Mouse (Mus musculus) forebrain, embryonic 10.5 days (tissue): ENCODE data around the gene Rdh11. TPM values are rescaled to one million over a fixed set of nuclear protein-coding genes. Genes with fewer than 3 reads are reported as not detected.
"Not testable (repeated sequence)": the region's sequence is repeated elsewhere in the genome, so short reads cannot be mapped to it uniquely, and the experiment has no call there.

Experiments used
- DNase-seq: peaks from one replicate; pipeline ENCODE4 v3.0.0-alpha.2; 2017; ENCODE audit warnings: low spot score; ENCODE audit errors: extremely low spot score
- H3K27ac ChIP-seq: fragments of 300-500 bp; sonication (generic); 2 replicates; pipeline ENCODE4 v1.5.1; 2016; ENCODE audit warnings: mild to moderate bottlenecking
- H3K27me3 ChIP-seq: fragments of 300-500 bp; sonication (generic); 2 replicates; pipeline ENCODE4 v1.6.1; 2016; ENCODE audit warnings: mild to moderate bottlenecking; ENCODE audit not compliant: poor library complexity, severe bottlenecking
- H3K36me3 ChIP-seq: fragments of 300-500 bp; sonication (generic); replicated peaks from 2 replicates; pipeline ENCODE4 v1.6.1; 2016; ENCODE audit warnings: mild to moderate bottlenecking, moderate library complexity
- H3K4me1 ChIP-seq: fragments of 300-500 bp; sonication (generic); 2 replicates; pipeline ENCODE4 v1.6.1; 2016
- H3K4me3 ChIP-seq: fragments of 300-500 bp; sonication (generic); 2 replicates; pipeline ENCODE4 v1.5.1; 2016; ENCODE audit warnings: mild to moderate bottlenecking, moderate library complexity
- H3K9me3 ChIP-seq: fragments of 300-500 bp; sonication (generic); 2 replicates; pipeline ENCODE4 v1.6.1; 2016; ENCODE audit warnings: mild to moderate bottlenecking, moderate library complexity
- WGBS: fragments of 180-500 bp; shearing (Covaris S2); methylation state at CpG from one replicate; pipeline ENCODE4 v1.1.7; 2016; 5-methylcytosine and 5-hydroxymethylcytosine counted together
- polyA plus RNA-seq: library from polyadenylated mRNA; unstranded; fragments of >200 nt; fragmentation: Nextera tagmentation; extraction: Ambion mirVana; gene quantifications from 2 replicates; pipeline ENCODE4 v1.2.1, GENCODE M21; 2016

Gene Rdh11
- polyA plus RNA-seq, result 19.7 and 20.7 TPM in 2 replicates

GRCm38 (mm10) chr12:79192193-79192592, at the start of gene Rdh11:
Rdh11 (minus strand) TSS chr12:79192293.
- Histone ChIP-seq H3K4me3 (peak within 1 kb of the TSS; percentile 70), H3K27me3 (no peaks in the 10 kb centered on the region), H3K36me3 (peaks cover 13% of the 10 kb centered on the region), H3K4me1 (peaks cover 15% of the 10 kb centered on the region), H3K27ac (peak within 1 kb of the TSS; percentile 84), H3K9me3 (no peaks in the 10 kb centered on the region)
- DNase-seq, result no peak
- 58% methylated on average over 6 of the region's 6 CpGs for WGBS

DNA sequence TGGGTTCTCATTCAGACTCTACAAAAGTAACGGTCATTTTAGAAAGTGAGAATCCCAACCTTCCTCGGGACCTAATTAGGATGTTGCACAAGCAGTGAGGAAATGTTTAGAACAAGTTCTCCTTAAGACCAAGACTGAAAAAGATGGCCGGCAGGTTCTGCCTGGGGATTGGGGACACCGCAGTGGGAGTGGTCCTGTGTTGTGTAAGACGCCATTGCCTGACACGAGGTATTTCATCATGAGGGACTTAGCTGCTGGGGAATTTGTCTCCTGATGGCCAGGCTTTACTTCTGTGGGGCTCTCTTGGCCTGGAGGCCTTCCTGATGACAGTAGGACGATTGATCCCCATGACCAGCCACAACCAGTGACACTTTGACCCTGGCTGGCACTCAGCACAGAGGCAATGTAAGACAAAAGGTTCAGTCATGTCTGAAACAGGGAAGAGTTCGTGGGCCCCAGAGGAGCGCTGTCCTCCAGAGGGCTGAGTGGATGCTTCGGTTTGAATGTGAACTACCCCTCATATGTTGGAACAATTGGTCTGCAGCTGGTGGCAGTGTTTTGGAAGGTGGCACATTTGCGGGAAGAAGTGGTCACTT, 43.5 kb upstream of the Rdh11 start:
- WGBS, result 77% methylated on average over 11 of the region's 11 CpGs
- H3K9me3 ChIP-seq, result no peaks in the 10 kb centered on the region
- peaks cover 66% of the 10 kb centered on the region for H3K36me3 ChIP-seq

GRCm38 (mm10) chr12:79217511-79217910, 25.4 kb upstream of the Rdh11 start:
- H3K27ac ChIP-seq, result no peak overlapping the region
- H3K36me3 ChIP-seq, result no peaks in the 10 kb centered on the region
- H3K27me3 ChIP-seq, result no peaks in the 10 kb centered on the region
- H3K4me3 ChIP-seq, result no peak overlapping the region
- DNase-seq, result no peak
- no peaks in the 10 kb centered on the region for H3K9me3 ChIP-seq
- H3K4me1 ChIP-seq, result no peaks in the 10 kb centered on the region
- WGBS, result 78% methylated on average over 5 of the region's 5 CpGs

More for the DNA sequence above, 43.5 kb upstream of the Rdh11 start:
- no peak for DNase-seq
- Histone ChIP-seq H3K4me1 (peaks cover 17% of the 10 kb centered on the region), H3K27me3 (no peaks in the 10 kb centered on the region), H3K27ac (no peak overlapping the region), H3K4me3 (no peak overlapping the region)

- H3K4me1 ChIP-seq, result peaks cover 10% of the 10 kb centered on the region; the same call in 1 of the 2 replicates
- DNase-seq, result no peak
- no peak overlapping the region for H3K4me3 ChIP-seq
- H3K36me3 ChIP-seq, result no peaks in the 10 kb centered on the region
- 90% methylated on average over 8 of the region's 8 CpGs for WGBS
- H3K9me3 ChIP-seq, result no peaks in the 10 kb centered on the region
- H3K27me3 ChIP-seq, result no peaks in the 10 kb centered on the region
- H3K27ac ChIP-seq, result no peak overlapping the region
Measured at GRCm38 (mm10) chr12:79211447-79211846, 19.4 kb upstream of the Rdh11 start.

- no peaks in the 10 kb centered on the region for H3K9me3 ChIP-seq
- no peak within 1 kb of the TSS for H3K27ac ChIP-seq
- DNase-seq, result no peak
- no peaks in the 10 kb centered on the region for H3K36me3 ChIP-seq
- peak within 1 kb of the TSS; percentile 57 for H3K4me3 ChIP-seq
- no peaks in the 10 kb centered on the region for H3K27me3 ChIP-seq
- peaks cover 10% of the 10 kb centered on the region; the same call in 1 of the 2 replicates for H3K4me1 ChIP-seq
- WGBS, result 7% methylated on average over 13 of the region's 13 CpGs
Measured at GRCm38 (mm10) chr12:79208703-79209464, 16.8 kb upstream of the Rdh11 start, which contains the start of gene Rdh12. Rdh12 (plus strand) TSS chr12:79208914.

GRCm38 (mm10) chr12:79201882-79202281, 9.8 kb upstream of the Rdh11 start:
- Histone ChIP-seq H3K27me3 (no peaks in the 10 kb centered on the region), H3K4me1 (no peaks in the 10 kb centered on the region), H3K4me3 (no peak overlapping the region), H3K36me3 (no peaks in the 10 kb centered on the region), H3K27ac (no peak overlapping the region), H3K9me3 (no peaks in the 10 kb centered on the region)
- no peak for DNase-seq
- 81% methylated on average over 3 of the region's 3 CpGs for WGBS

- H3K27ac ChIP-seq, result no peak overlapping the region
- no peaks in the 10 kb centered on the region for H3K9me3 ChIP-seq
- WGBS, result 88% methylated on average over 5 of the region's 5 CpGs
- no peak overlapping the region for H3K4me3 ChIP-seq
- peaks cover under 1% of the 10 kb centered on the region for H3K4me1 ChIP-seq
- DNase-seq, result no peak
- no peaks in the 10 kb centered on the region for H3K27me3 ChIP-seq
- H3K36me3 ChIP-seq, result no peaks in the 10 kb centered on the region
Measured at GRCm38 (mm10) chr12:79197105-79197504, 5.0 kb upstream of the Rdh11 start.

- DNase-seq, result peak; percentile 71
- Histone ChIP-seq H3K9me3 (no peaks in the 10 kb centered on the region), H3K4me3 (no peak overlapping the region), H3K36me3 (peaks cover under 1% of the 10 kb centered on the region), H3K27me3 (no peaks in the 10 kb centered on the region), H3K4me1 (peaks cover 15% of the 10 kb centered on the region), H3K27ac (no peak overlapping the region)
- WGBS, result 3% methylated on average over 3 of the region's 3 CpGs
Measured at GRCm38 (mm10) chr12:79193441-79193840, 1.3 kb upstream of the Rdh11 start.

- H3K4me1 ChIP-seq, result peaks cover 15% of the 10 kb centered on the region
- peak overlapping the region; percentile 70 for H3K4me3 ChIP-seq
- no peaks in the 10 kb centered on the region for H3K27me3 ChIP-seq
- peak; percentile 83 for DNase-seq
- peak overlapping the region; percentile 84 for H3K27ac ChIP-seq
- H3K36me3 ChIP-seq, result peaks cover 18% of the 10 kb centered on the region
- H3K9me3 ChIP-seq, result no peaks in the 10 kb centered on the region
- WGBS, result 4% methylated on average over 14 of the region's 14 CpGs
Measured at GRCm38 (mm10) chr12:79191701-79192100, 392 bp downstream of the Rdh11 start.

DNA sequence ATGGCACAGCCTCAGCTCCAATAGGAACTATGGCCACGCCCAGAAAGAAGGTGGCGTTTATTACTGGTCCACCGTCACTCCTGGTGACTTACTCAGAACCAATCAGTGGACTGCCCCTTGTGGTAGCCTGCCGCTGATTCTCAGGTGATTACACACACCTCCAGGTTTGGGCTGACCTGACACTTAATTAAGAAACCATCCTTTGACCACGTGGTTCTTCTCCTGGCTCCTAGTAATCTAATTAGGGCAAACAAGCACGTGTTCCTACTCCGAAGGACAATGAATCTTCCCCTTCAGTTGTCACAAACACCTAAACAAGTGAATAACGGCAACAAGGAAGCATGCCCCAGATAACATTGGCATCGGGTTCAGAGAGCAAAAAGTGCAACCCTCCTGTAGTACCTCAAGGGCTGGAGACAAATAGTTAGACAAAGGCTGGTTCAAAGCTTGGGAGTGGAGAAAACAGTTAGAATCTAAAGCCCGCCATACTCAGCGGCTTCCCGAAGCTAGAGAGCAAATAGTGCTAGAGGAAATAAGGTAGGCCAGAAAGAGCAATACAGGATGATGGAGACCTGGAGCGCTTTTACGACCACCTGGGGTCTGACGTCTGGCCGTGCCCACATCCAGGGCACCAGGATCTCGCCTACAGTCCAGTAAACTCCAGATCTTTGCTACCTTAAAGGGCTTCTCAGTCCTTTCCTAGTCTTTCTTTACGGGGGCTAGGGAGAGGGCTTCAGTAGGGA, 991 bp downstream of the Rdh11 start:
- Histone ChIP-seq H3K27me3 (no peaks in the 10 kb centered on the region), H3K4me3 (peak overlapping the region; percentile 70), H3K27ac (peak overlapping the region; percentile 84), H3K9me3 (no peaks in the 10 kb centered on the region), H3K36me3 (peaks cover 24% of the 10 kb centered on the region), H3K4me1 (peaks cover 15% of the 10 kb centered on the region)
- peak; percentile 68 for DNase-seq
- under 1% methylated on average over 18 of the region's 18 CpGs for WGBS

DNA sequence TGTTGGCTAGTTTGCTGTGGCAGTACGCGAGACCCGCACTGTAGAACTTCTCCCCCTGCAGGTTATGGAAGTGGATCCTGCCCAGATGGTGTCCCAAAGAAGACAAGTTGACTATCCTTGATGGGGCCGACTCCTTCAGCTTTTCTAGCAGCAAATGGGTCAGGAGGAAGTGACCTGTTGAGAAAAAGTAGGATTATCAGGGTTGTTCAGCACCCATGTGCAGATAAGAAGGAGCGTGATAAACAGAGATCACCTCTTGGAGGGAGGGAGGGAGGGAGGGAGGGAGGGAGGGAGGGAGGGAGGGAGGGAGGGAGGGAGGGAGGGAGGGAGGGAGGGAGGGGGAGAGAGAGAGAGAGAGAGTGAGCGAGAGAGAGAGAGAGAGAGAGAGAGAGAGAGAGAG, 6.9 kb downstream of the Rdh11 start:
- not testable (repeated sequence) for H3K4me1 ChIP-seq, H3K4me3 ChIP-seq, H3K27me3 ChIP-seq, H3K9me3 ChIP-seq, H3K27ac ChIP-seq, DNase-seq
- peaks cover 83% of the 10 kb centered on the region for H3K36me3 ChIP-seq
- 91% methylated on average over 5 of the region's 6 CpGs for WGBS

GRCm38 (mm10) chr12:79175998-79176397, 16.1 kb downstream of the Rdh11 start:
- Histone ChIP-seq H3K4me1 (peaks cover 15% of the 10 kb centered on the region), H3K27ac (no peak overlapping the region), H3K27me3 (no peaks in the 10 kb centered on the region), H3K9me3 (no peaks in the 10 kb centered on the region), H3K4me3 (no peak overlapping the region), H3K36me3 (peaks cover 51% of the 10 kb centered on the region)
- 95% methylated on average over 5 of the region's 5 CpGs for WGBS
- DNase-seq, result no peak
